Mouse (Mus musculus) lung, embryonic 14.5 days (tissue): ENCODE results near the gene C1s1. TPM values are rescaled to one million over a fixed set of nuclear protein-coding genes. Genes with fewer than 3 reads are reported as not detected.
"Not testable (repeated sequence)": the region's sequence is repeated elsewhere in the genome, so short reads cannot be mapped to it uniquely, and the experiment has no call there.

Source experiments
- ATAC-seq: fragments of 200-750 bp; cut with Nextera tagmentation; 2 replicates; pipeline ENCODE4 v1.8.0; 2017; ENCODE audit warnings: mild to moderate bottlenecking, moderate TSS enrichment, moderate library complexity; ENCODE audit not compliant: insufficient read depth
- DNase-seq: peaks from one replicate; pipeline ENCODE4 v3.0.0-alpha.2; 2015
- H3K27ac ChIP-seq: fragments of 300-500 bp; sonication (generic); 2 replicates; pipeline ENCODE4 v1.5.1; 2014; ENCODE audit warnings: low read depth, mild to moderate bottlenecking, moderate library complexity
- H3K27me3 ChIP-seq: fragments of 300-500 bp; sonication (generic); 2 replicates; pipeline ENCODE4 v1.6.1; 2014; ENCODE audit warnings: low read length, control low read depth; ENCODE audit not compliant: insufficient read depth
- H3K36me3 ChIP-seq: fragments of 300-500 bp; sonication (generic); 2 replicates; pipeline ENCODE4 v1.6.1; 2014; ENCODE audit warnings: control low read depth; ENCODE audit not compliant: insufficient read depth
- H3K4me1 ChIP-seq: fragments of 300-500 bp; sonication (generic); 2 replicates; pipeline ENCODE4 v1.6.1; 2014; ENCODE audit warnings: antibody characterized with exemption, control low read depth; ENCODE audit not compliant: insufficient read depth
- H3K4me2 ChIP-seq: fragments of 300-500 bp; sonication (generic); 2 replicates; pipeline ENCODE4 v1.6.1; 2014; ENCODE audit warnings: mild to moderate bottlenecking
- H3K4me3 ChIP-seq: fragments of 300-500 bp; sonication (generic); 2 replicates; pipeline ENCODE4 v1.5.1; 2014; ENCODE audit warnings: low read depth, low read length
- H3K9ac ChIP-seq: fragments of 300-500 bp; sonication (generic); 2 replicates; pipeline ENCODE4 v1.6.1; 2014
- H3K9me3 ChIP-seq: fragments of 300-500 bp; sonication (generic); 2 replicates; pipeline ENCODE4 v1.6.1; 2016; ENCODE audit warnings: low read depth, low read length, control low read depth
- CTCF ChIP-seq: IDR thresholded peaks from 2 replicates; pipeline ENCODE4 v1.5.1; 2016; ENCODE audit warnings: antibody characterized with exemption, low read depth
- WGBS: fragments of 180-500 bp; shearing (Covaris S2); extraction: QIAGEN DNeasy Blood & Tissue Kit; methylation state at CpG from one replicate; pipeline ENCODE4 v1.1.7; 2014; 5-methylcytosine and 5-hydroxymethylcytosine counted together
- polyA plus RNA-seq: library from polyadenylated mRNA; unstranded; fragments of >200 nt; fragmentation: Nextera tagmentation; extraction: Ambion mirVana; gene quantifications from 2 replicates; pipeline ENCODE4 v1.2.1, GENCODE M21; 2014

The C1s1 gene
- polyA plus RNA-seq, 1 experiment from 2014 or later, result 0.64 TPM

DNA sequence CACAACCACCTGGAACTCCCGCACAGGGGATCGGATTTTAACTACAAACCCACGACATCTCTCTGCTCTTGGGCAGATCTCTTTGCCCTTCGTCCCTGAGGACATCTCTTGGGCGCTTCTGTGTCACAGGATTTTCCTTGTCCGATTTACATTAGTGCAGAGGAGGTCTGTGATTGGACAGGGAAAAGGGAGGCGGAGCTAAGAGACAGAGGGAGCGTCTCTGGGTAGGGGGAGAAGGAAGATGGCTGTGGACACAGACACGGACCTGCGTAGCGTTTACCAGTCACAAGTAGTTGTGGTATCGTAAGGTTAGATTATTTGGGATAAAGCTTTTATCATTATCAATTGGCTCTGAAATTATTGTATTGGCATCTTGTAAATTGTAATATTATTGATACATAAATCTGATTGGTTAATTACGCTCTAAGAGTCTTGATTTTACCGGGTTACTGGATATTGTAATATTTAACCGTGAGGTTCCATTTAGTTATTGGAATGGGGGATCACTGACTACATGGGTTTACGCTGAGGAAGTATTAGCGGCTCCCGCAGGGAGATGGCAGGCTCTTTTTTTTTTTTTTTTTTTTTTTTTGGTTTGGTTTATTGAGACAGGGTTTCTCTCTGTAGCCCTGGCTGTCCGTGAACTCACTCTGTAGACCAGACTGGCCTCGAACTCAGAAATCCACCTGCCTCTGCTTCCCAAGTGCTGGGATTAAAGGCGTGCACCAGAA is 56.6 kb downstream of the C1s1 start:
- DNase-seq, result peak; percentile 63
- peak; percentile 78 for ATAC-seq
- TF ChIP-seq CTCF, result no peak
- Histone ChIP-seq H3K9me3 (no peaks in the 10 kb centered on the region), H3K9ac (no peak overlapping the region), H3K4me1 (no peaks in the 10 kb centered on the region), H3K27ac (no peak overlapping the region), H3K36me3 (no peaks in the 10 kb centered on the region), H3K4me2 (peak overlapping the region; percentile 47), H3K27me3 (no peaks in the 10 kb centered on the region), H3K4me3 (peak overlapping the region; percentile 8; the same call in 1 of the 2 replicates)
- 31% methylated on average over 21 of the region's 21 CpGs for WGBS

DNA sequence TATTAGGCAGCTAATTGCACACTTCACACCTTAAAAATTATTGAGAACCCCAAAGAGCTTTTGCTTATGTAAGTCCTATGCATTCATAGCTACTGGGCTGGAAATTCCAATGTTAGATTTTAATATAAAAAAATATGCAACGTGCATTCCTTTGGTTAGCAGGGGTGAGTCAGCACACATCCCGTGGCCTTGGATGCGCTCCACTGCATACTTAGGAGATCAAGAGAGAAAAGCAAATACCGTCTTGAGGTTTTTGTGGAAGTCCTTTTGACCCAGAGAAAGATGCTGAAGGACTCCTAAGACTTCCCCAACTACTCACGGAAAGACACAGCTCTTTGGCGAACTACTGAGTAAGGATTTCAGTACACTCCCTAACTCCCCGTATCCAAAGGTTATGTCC is 57.3 kb downstream of the C1s1 start:
- Histone ChIP-seq H3K36me3 (no peaks in the 10 kb centered on the region), H3K27ac (no peak overlapping the region), H3K4me1 (no peaks in the 10 kb centered on the region), H3K4me2 (peak overlapping the region; percentile 47; the same call in 1 of the 2 replicates), H3K4me3 (no peak overlapping the region), H3K9me3 (no peaks in the 10 kb centered on the region), H3K9ac (no peak overlapping the region), H3K27me3 (no peaks in the 10 kb centered on the region)
- DNase-seq, result no peak
- ATAC-seq, result no peak
- 71% methylated on average over 7 of the region's 7 CpGs for WGBS
- TF ChIP-seq CTCF, result no peak

DNA sequence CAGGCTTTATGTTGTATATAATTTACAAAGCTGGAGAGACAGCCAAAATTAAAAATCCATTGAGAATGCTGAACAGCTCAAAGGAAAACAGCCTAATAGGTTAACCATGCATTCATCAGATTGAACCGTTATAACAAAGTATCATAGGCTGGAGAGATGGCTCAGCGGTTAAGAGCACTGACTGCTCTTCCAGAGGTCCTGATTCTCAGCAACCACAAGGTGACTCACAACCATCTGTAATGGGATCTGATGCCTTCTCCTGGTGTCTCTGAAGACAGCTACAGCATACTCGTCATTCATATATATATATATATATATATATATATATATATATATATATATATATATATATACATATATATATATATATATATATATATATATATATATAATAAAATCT is 58.3 kb downstream of the C1s1 start:
- H3K27ac ChIP-seq, DNase-seq, H3K9me3 ChIP-seq, H3K4me1 ChIP-seq, H3K4me3 ChIP-seq, ATAC-seq, H3K36me3 ChIP-seq, H3K9ac ChIP-seq, H3K27me3 ChIP-seq, H3K4me2 ChIP-seq: not testable (repeated sequence)
- WGBS, result 79% methylated on average over 3 of the region's 3 CpGs

DNA sequence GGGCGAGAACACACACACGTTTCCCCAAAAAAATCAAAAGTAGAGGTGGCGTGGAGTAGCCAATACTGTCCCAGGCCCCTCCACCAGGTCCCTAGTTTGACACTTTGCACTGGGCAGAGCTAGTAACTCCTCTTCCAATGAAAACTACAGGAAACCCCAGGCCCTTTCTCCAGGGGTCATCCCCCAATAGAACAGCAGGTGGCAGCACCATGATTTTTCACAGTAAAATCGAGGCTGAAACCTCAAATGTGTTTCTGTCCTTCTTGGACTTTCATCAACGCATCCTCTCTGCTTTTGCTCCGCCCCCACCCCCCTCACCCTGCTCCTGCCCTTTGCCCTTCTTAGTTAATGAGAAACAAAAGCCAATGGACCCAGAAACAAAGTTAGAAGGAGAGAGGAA is 60.6 kb downstream of the C1s1 start:
- H3K9me3 ChIP-seq, result no peaks in the 10 kb centered on the region
- no peak overlapping the region for H3K27ac ChIP-seq
- no peak overlapping the region for H3K9ac ChIP-seq
- H3K27me3 ChIP-seq, result no peaks in the 10 kb centered on the region
- WGBS, result 29% methylated on average over 6 of the region's 6 CpGs
- H3K4me2 ChIP-seq, result no peak overlapping the region
- H3K4me3 ChIP-seq, result no peak overlapping the region
- 0 out of 2 replicates have a peak, but pooled peaks cover 5% of the 10 kb centered on the region for H3K4me1 ChIP-seq
- H3K36me3 ChIP-seq, result no peaks in the 10 kb centered on the region
- TF ChIP-seq CTCF, result peak; percentile 66
- DNase-seq, result peak; percentile 78
- peak; percentile 22; the same call in 1 of the 2 replicates for ATAC-seq

Other genes with a start within 250 kb of the C1s1 start
- 0.07 TPM in 1 of 2 replicates, not detected in the other for gene Cd163, start 237.7 kb downstream of the C1s1 start, polyA plus RNA-seq
- gene Pex5, start 127.3 kb downstream of the C1s1 start, polyA plus RNA-seq, result 31.3 and 33.4 TPM in 2 replicates
- gene Clstn3, start 77.6 kb downstream of the C1s1 start, polyA plus RNA-seq, result 1.9 and 2.0 TPM in 2 replicates
- 0.66 and 0.78 TPM in 2 replicates for gene C1rl, start 49.2 kb downstream of the C1s1 start, polyA plus RNA-seq
- 1.9 TPM in 2 replicates for gene C1ra, start 30.0 kb downstream of the C1s1 start, polyA plus RNA-seq
- not detected in 2 replicates for gene C1rb, start 27.9 kb upstream of the C1s1 start, polyA plus RNA-seq
- not detected in 2 replicates for gene C1s2, start 93.7 kb upstream of the C1s1 start, polyA plus RNA-seq
- gene Lpcat3, start 120.7 kb upstream of the C1s1 start, polyA plus RNA-seq, result 50.3 and 53.1 TPM in 2 replicates
- gene Emg1, start 169.8 kb upstream of the C1s1 start, polyA plus RNA-seq, result 214 and 228 TPM in 2 replicates
- gene Phb2, start 170.0 kb upstream of the C1s1 start, polyA plus RNA-seq, result 354 and 377 TPM in 2 replicates
- 12.1 and 12.6 TPM in 2 replicates for gene Ptpn6, start 196.4 kb upstream of the C1s1 start, polyA plus RNA-seq
- 429 and 440 TPM in 2 replicates for gene Grcc10, start 199.0 kb upstream of the C1s1 start, polyA plus RNA-seq
- gene Gm45234, start 213.7 kb upstream of the C1s1 start, polyA plus RNA-seq, result not detected in 2 replicates
- 13.1 and 15.1 TPM in 2 replicates for gene Atn1, start 214.2 kb upstream of the C1s1 start, polyA plus RNA-seq
- 2.2 and 4.1 TPM in 2 replicates for gene Eno2, start 227.3 kb upstream of the C1s1 start, polyA plus RNA-seq
- 0.17 and 0.58 TPM in 2 replicates for gene Lrrc23, start 237.4 kb upstream of the C1s1 start, polyA plus RNA-seq